Mouse (Mus musculus): Measurements from ENCODE around the gene Sh3bp5l. TPM values are rescaled to one million over a fixed set of nuclear protein-coding genes. Genes with fewer than 3 reads are reported as not detected.

Sh3bp5l gene
- polyA plus RNA-seq, 1 experiment = 33.6 TPM

DNA sequence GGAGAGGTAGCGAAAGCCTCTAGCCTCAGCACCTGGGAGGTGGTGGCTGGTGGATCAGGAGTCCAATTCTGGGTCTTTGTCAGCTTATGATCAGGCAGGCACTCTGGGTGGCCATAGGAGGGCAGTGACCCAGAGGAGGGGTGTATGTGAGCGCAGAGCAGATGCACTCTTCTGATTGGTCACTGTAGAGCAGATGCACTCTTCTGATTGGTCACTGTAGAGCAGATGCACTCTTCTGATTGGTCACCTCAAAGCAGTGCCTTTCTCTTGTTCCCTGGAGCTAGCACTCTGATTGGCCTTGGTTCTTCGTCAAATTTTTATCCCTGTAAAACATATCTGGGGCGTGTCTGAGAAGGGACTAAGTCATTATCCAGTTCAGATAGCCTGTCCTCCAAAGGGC is 37.7 kb upstream of the Sh3bp5l start:
- H3K27me3 ChIP-seq (ENCODE audit: control insufficient read depth, insufficient read depth, low read length, poor library complexity, severe bottlenecking) = no peaks in the 10 kb centered on the region
- H3K9me3 ChIP-seq (replicated peaks; ENCODE audit: control insufficient read depth, insufficient read depth, low read length, poor library complexity, severe bottlenecking) = no peaks in the 10 kb centered on the region
- no peaks in the 10 kb centered on the region for H3K4me1 ChIP-seq (ENCODE audit: control insufficient read depth, insufficient read depth, low read length)
- no peak overlapping the region for H3K27ac ChIP-seq (ENCODE audit: insufficient read depth, low read length)
- H3K4me3 ChIP-seq (ENCODE audit: low read depth, low read length) = no peak overlapping the region
- no peak overlapping the region for H3K9ac ChIP-seq (ENCODE audit: low read depth, poor library complexity, severe bottlenecking)
- no peak for TF ChIP-seq EP300 (IDR thresholded peaks at IDR 0.05; ENCODE audit: insufficient read depth, low read depth, low read length)
- no peak for TF ChIP-seq CTCF (IDR thresholded peaks at IDR 0.05; ENCODE audit: low read depth, low read length)
- no peak for TF ChIP-seq POLR2A (IDR thresholded peaks at IDR 0.05; ENCODE audit: insufficient read depth, low read length)
- no peaks in the 10 kb centered on the region for H3K36me3 ChIP-seq (ENCODE audit: control insufficient read depth, insufficient read depth, low read length, poor library complexity, severe bottlenecking)

GRCm38 (mm10) chr11:58297396-58297795 is 33.1 kb upstream of the Sh3bp5l start:
- TF ChIP-seq POLR2A (IDR thresholded peaks at IDR 0.05; ENCODE audit: insufficient read depth, low read length) = no peak
- TF ChIP-seq EP300 (IDR thresholded peaks at IDR 0.05; ENCODE audit: insufficient read depth, low read depth, low read length) = no peak
- TF ChIP-seq CTCF (IDR thresholded peaks at IDR 0.05; ENCODE audit: low read depth, low read length) = no peak
- Histone ChIP-seq H3K27me3 (ENCODE audit: control insufficient read depth, insufficient read depth, low read length, poor library complexity, severe bottlenecking) (no peaks in the 10 kb centered on the region; the same call in 1 of the 2 replicates), H3K4me3 (ENCODE audit: low read depth, low read length) (no peak overlapping the region), H3K27ac (ENCODE audit: insufficient read depth, low read length) (no peak overlapping the region), H3K4me1 (ENCODE audit: control insufficient read depth, insufficient read depth, low read length) (no peaks in the 10 kb centered on the region), H3K36me3 (ENCODE audit: control insufficient read depth, insufficient read depth, low read length, poor library complexity, severe bottlenecking) (no peaks in the 10 kb centered on the region), H3K9ac (ENCODE audit: low read depth, poor library complexity, severe bottlenecking) (no peak overlapping the region), H3K9me3 (replicated peaks; ENCODE audit: control insufficient read depth, insufficient read depth, low read length, poor library complexity, severe bottlenecking) (no peaks in the 10 kb centered on the region)

DNA sequence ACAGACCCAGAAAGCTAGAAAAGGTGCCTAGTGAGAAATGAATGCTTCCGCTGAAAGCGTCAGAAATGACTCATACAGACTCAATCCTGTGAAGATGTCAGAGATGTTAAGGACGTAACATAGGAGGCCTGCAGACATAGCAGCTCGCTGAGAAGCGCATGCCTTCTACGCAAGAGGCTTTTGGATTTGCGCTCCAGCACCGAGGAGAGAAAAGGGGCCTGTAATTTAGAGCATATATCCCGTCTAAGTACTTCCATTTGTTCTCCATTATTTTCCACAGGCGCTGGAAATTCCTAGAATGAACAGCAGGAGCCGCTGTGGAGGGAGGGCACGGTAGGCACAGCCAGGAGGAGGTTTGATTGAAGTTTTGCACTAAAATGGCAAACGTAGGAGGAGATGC is 29.5 kb upstream of the Sh3bp5l start:
- no peaks in the 10 kb centered on the region for H3K36me3 ChIP-seq (ENCODE audit: control insufficient read depth, insufficient read depth, low read length, poor library complexity, severe bottlenecking)
- no peaks in the 10 kb centered on the region for H3K4me1 ChIP-seq (ENCODE audit: control insufficient read depth, insufficient read depth, low read length)
- no peak overlapping the region for H3K27ac ChIP-seq (ENCODE audit: insufficient read depth, low read length)
- H3K4me3 ChIP-seq (ENCODE audit: low read depth, low read length) = peak overlapping the region; percentile 61
- no peaks in the 10 kb centered on the region; the same call in 1 of the 2 replicates for H3K27me3 ChIP-seq (ENCODE audit: control insufficient read depth, insufficient read depth, low read length, poor library complexity, severe bottlenecking)
- no peak for TF ChIP-seq EP300 (IDR thresholded peaks at IDR 0.05; ENCODE audit: insufficient read depth, low read depth, low read length)
- no peak for TF ChIP-seq POLR2A (IDR thresholded peaks at IDR 0.05; ENCODE audit: insufficient read depth, low read length)
- peak; percentile 68 for TF ChIP-seq CTCF (IDR thresholded peaks at IDR 0.05; ENCODE audit: low read depth, low read length)
- peak overlapping the region; percentile 54; the same call in 1 of the 2 replicates for H3K9ac ChIP-seq (ENCODE audit: low read depth, poor library complexity, severe bottlenecking)
- no peaks in the 10 kb centered on the region for H3K9me3 ChIP-seq (replicated peaks; ENCODE audit: control insufficient read depth, insufficient read depth, low read length, poor library complexity, severe bottlenecking)

DNA sequence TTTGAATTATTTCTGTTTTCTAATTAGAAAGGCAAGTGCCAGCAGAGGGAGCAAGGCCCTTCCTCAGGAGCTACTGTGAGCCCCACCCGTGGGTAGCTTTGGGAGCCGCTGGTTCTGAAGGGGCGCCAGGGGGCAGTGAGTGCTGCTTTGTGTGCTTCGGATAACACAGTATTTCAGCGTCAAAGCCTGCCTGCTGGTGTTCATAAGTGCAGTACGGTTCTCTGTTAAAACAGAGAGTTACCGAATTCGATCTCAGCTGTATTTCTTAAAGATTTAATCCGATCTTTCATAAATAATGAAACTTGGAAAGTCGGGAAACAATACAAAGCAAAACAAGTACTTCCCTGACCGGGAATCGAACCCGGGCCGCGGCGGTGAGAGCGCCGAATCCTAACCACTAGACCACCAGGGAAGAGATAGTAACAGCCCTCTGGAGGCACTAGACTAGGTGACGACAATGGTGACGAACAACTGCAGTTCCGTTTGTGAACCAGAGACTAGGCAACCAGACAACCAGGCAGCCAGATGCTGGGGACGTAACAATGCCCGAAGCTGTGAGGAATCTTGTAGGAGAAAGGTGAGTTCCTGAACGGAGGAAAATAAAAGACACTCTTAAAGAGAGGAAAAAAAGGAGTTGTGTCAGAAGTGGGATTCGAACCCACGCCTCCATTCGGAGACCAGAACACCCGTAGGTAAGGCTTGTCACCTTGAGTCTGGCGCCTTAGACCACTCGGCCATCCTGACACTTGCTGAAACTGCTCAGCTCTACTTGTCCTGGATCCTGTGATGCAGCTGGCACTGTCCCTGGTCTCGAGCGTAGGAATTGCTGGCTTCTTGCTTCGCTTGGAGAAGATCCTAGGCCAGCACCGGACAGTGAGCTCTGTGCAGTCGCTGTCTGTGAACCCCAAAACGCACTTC is 28.4 kb upstream of the Sh3bp5l start:
- Histone ChIP-seq H3K27ac (ENCODE audit: insufficient read depth, low read length) (peak overlapping the region; percentile 14; the same call in 1 of the 2 replicates), H3K4me1 (ENCODE audit: control insufficient read depth, insufficient read depth, low read length) (no peaks in the 10 kb centered on the region), H3K36me3 (ENCODE audit: control insufficient read depth, insufficient read depth, low read length, poor library complexity, severe bottlenecking) (no peaks in the 10 kb centered on the region), H3K9ac (ENCODE audit: low read depth, poor library complexity, severe bottlenecking) (peak overlapping the region; percentile 39), H3K9me3 (replicated peaks; ENCODE audit: control insufficient read depth, insufficient read depth, low read length, poor library complexity, severe bottlenecking) (no peaks in the 10 kb centered on the region), H3K4me3 (ENCODE audit: low read depth, low read length) (peak overlapping the region; percentile 84), H3K27me3 (ENCODE audit: control insufficient read depth, insufficient read depth, low read length, poor library complexity, severe bottlenecking) (no peaks in the 10 kb centered on the region; the same call in 1 of the 2 replicates)
- TF ChIP-seq CTCF (IDR thresholded peaks at IDR 0.05; ENCODE audit: low read depth, low read length) (peak; percentile 72), EP300 (IDR thresholded peaks at IDR 0.05; ENCODE audit: insufficient read depth, low read depth, low read length) (peak; percentile 48; the same call in 1 of the 2 replicates), POLR2A (IDR thresholded peaks at IDR 0.05; ENCODE audit: insufficient read depth, low read length) (no peak)

GRCm38 (mm10) chr11:58302774-58303445 is 27.6 kb upstream of the Sh3bp5l start:
- Histone ChIP-seq H3K4me1 (ENCODE audit: control insufficient read depth, insufficient read depth, low read length) (no peaks in the 10 kb centered on the region), H3K9me3 (replicated peaks; ENCODE audit: control insufficient read depth, insufficient read depth, low read length, poor library complexity, severe bottlenecking) (no peaks in the 10 kb centered on the region), H3K27ac (ENCODE audit: insufficient read depth, low read length) (peak overlapping the region; percentile 14; the same call in 1 of the 2 replicates), H3K36me3 (ENCODE audit: control insufficient read depth, insufficient read depth, low read length, poor library complexity, severe bottlenecking) (no peaks in the 10 kb centered on the region), H3K4me3 (ENCODE audit: low read depth, low read length) (peak overlapping the region; percentile 72), H3K9ac (ENCODE audit: low read depth, poor library complexity, severe bottlenecking) (peak overlapping the region; percentile 39), H3K27me3 (ENCODE audit: control insufficient read depth, insufficient read depth, low read length, poor library complexity, severe bottlenecking) (no peaks in the 10 kb centered on the region; the same call in 1 of the 2 replicates)
- TF ChIP-seq POLR2A (IDR thresholded peaks at IDR 0.05; ENCODE audit: insufficient read depth, low read length) (no peak), EP300 (IDR thresholded peaks at IDR 0.05; ENCODE audit: insufficient read depth, low read depth, low read length) (no peak), CTCF (IDR thresholded peaks at IDR 0.05; ENCODE audit: low read depth, low read length) (no peak)

Data from ES-Bruce4 (cell line).